Mouse (Mus musculus): ENCODE measurements around the gene Elmsan1. TPM values are rescaled to one million over a fixed set of nuclear protein-coding genes. Genes with fewer than 3 reads are reported as not detected.

Gene Elmsan1
- total and polyA plus RNA-seq, 3 experiments, result 2.2 to 14.3 (median 5.6) TPM

GRCm38 (mm10) chr12:84220515-84220914 is 1.8 kb upstream of the Elmsan1 start:
- in situ Hi-C loops (cut with MboI; ENCODE audit: low pct_ligation_motif_present, low pct_unique_long_range_greater_than_20kb, low sequenced_read_pairs), result no loop called here
- dilution Hi-C loops (cut with MboI; ENCODE audit: extremely low pct_ligation_motif_present, extremely low pct_unique_long_range_greater_than_20kb, low sequenced_read_pairs), result no loop called here
- H3K4me1 ChIP-seq (ENCODE audit: control insufficient read depth in 1 of 2, insufficient read depth in 2 of 2), result peaks cover 8 to 21% of the 10 kb centered on the region in 2 experiments; a peak in 3 of 4 replicates

GRCm38 (mm10) chr12:84219121-84219561 is 460 bp upstream of the Elmsan1 start:
- H3K4me1 ChIP-seq (ENCODE audit: control insufficient read depth in 1 of 2, insufficient read depth in 2 of 2), result peaks cover 8 to 21% of the 10 kb centered on the region in 2 experiments; a peak in 3 of 4 replicates
- H3K27ac ChIP-seq (ENCODE audit: insufficient read depth, low read depth), result no peak overlapping the region

More at GRCm38 (mm10) chr12:84220515-84220914, 1.8 kb upstream of the Elmsan1 start:
- Histone ChIP-seq H3K4me2 (ENCODE audit: insufficient read depth, low read depth, poor library complexity, severe bottlenecking) (no peak overlapping the region), H3K27ac (ENCODE audit: insufficient read depth, low read depth) (no peak overlapping the region), H3K36me3 (replicated peaks in 1 of 2; ENCODE audit: control insufficient read depth in 1 of 2, insufficient read depth in 1 of 2, low read length in 1 of 2) (peaks cover 4 to 9% of the 10 kb centered on the region in 2 experiments), H3K27me3 (replicated peaks) (peaks cover 3% of the 10 kb centered on the region), H3K9ac (ENCODE audit: insufficient read depth, low read depth) (no peak overlapping the region), H3K79me2 (replicated peaks; ENCODE audit: control insufficient read depth, extremely low read depth, insufficient read depth, poor library complexity, severe bottlenecking) (peaks cover 2% of the 10 kb centered on the region; the same call in 1 of the 2 replicates), H3K9me3 (replicated peaks; ENCODE audit: low read length) (peaks cover 6% of the 10 kb centered on the region), H3K4me3 (replicated peaks in 1 of 3; ENCODE audit: low read depth in 2 of 3, low read length in 2 of 3, poor library complexity in 1 of 3) (no peak overlapping the region)
- TF ChIP-seq GABPA (IDR thresholded peaks at IDR 0.05; ENCODE audit: insufficient replicate concordance, low read depth, low read length), result no peak
- TF ChIP-seq ZC3H11A (IDR thresholded peaks at IDR 0.05; ENCODE audit: low read depth, low read length), result no peak
- TF ChIP-seq ETS1 (conservative IDR thresholded peaks at IDR 0.05; ENCODE audit: low read depth, low read length), result no peak
- no peak for TF ChIP-seq TBP (conservative IDR thresholded peaks at IDR 0.05; ENCODE audit: low read depth, low read length)
- TF ChIP-seq CHD2 (IDR thresholded peaks at IDR 0.05; ENCODE audit: low read length), result no peak
- TF ChIP-seq UBTF (IDR thresholded peaks at IDR 0.05; ENCODE audit: low read depth, low read length), result no peak
- no peak for TF ChIP-seq POLR2A (IDR thresholded peaks at IDR 0.05; ENCODE audit: low read depth, low read length)
- TF ChIP-seq JUND (conservative IDR thresholded peaks at IDR 0.05; ENCODE audit: low read depth, low read length), result no peak
- no peak for TF ChIP-seq POLR2AphosphoS2 (IDR thresholded peaks at IDR 0.05; ENCODE audit: low read depth, low read length)
- TF ChIP-seq MAFK (IDR thresholded peaks at IDR 0.05; ENCODE audit: insufficient replicate concordance, low read length), result no peak
- no peak for TF ChIP-seq ELF1 (IDR thresholded peaks at IDR 0.05; ENCODE audit: low read depth, low read length)
- TF ChIP-seq HCFC1 (IDR thresholded peaks at IDR 0.05; ENCODE audit: low read depth, low read length), result no peak
- TF ChIP-seq CHD1 (IDR thresholded peaks at IDR 0.05; ENCODE audit: low read depth, low read length), result no peak
- TF ChIP-seq RCOR1 (conservative IDR thresholded peaks at IDR 0.05; ENCODE audit: low read depth, low read length), result no peak
- TF ChIP-seq SMC3 (IDR thresholded peaks at IDR 0.05; ENCODE audit: low read depth, low read length), result no peak
- no peak for TF ChIP-seq NELFE (IDR thresholded peaks at IDR 0.05; ENCODE audit: low read depth, low read length)
- no peak for TF ChIP-seq PAX5 (IDR thresholded peaks at IDR 0.05; ENCODE audit: low read length)
- DNase-seq (ENCODE audit: extremely low read depth), result no peak

More at GRCm38 (mm10) chr12:84219121-84219561, 460 bp upstream of the Elmsan1 start:
- Histone ChIP-seq H3K9me3 (replicated peaks; ENCODE audit: low read length) (peaks cover 6% of the 10 kb centered on the region), H3K4me2 (ENCODE audit: insufficient read depth, low read depth, poor library complexity, severe bottlenecking) (peak overlapping the region; percentile 57; the same call in 1 of the 2 replicates), H3K79me2 (replicated peaks; ENCODE audit: control insufficient read depth, extremely low read depth, insufficient read depth, poor library complexity, severe bottlenecking) (peaks cover 4% of the 10 kb centered on the region; the same call in 1 of the 2 replicates), H3K36me3 (replicated peaks in 1 of 2; ENCODE audit: control insufficient read depth in 1 of 2, insufficient read depth in 1 of 2, low read length in 1 of 2) (peaks cover 4 to 18% of the 10 kb centered on the region in 2 experiments), H3K4me3 (replicated peaks in 1 of 3; ENCODE audit: low read depth in 2 of 3, low read length in 2 of 3, poor library complexity in 1 of 3) (peak overlapping the region; percentile 75 to 88 (median 80)), H3K9ac (ENCODE audit: insufficient read depth, low read depth) (peak overlapping the region; percentile 81), H3K27me3 (replicated peaks) (peaks cover 3% of the 10 kb centered on the region)
- 0 out of 2 replicates have a peak, but pooled peaks have one; percentile 8 for TF ChIP-seq NELFE (IDR thresholded peaks at IDR 0.05; ENCODE audit: low read depth, low read length)
- TF ChIP-seq NRF1 (IDR thresholded peaks at IDR 0.05; ENCODE audit: low read depth, low read length), result peak; percentile 46; the same call in 1 of the 2 replicates
- no peak for TF ChIP-seq SIN3A (IDR thresholded peaks at IDR 0.05; ENCODE audit: low read length)
- no peak for TF ChIP-seq USF1 (IDR thresholded peaks at IDR 0.05; ENCODE audit: low read depth, low read length)
- no peak for DNase-seq (ENCODE audit: extremely low read depth)
- in situ Hi-C loops (cut with MboI; ENCODE audit: low pct_ligation_motif_present, low pct_unique_long_range_greater_than_20kb, low sequenced_read_pairs) (no loop called here), dilution Hi-C loops (cut with MboI; ENCODE audit: extremely low pct_ligation_motif_present, extremely low pct_unique_long_range_greater_than_20kb, low sequenced_read_pairs) (no loop called here)
